8 mouse cellular contexts compared by ENCODE assay signal in genomic region chr16:31905891-31906825, GRCm38 (mm10). TPM values are rescaled to one million over a fixed set of nuclear protein-coding genes. Genes with fewer than 3 reads are reported as not detected.
DNase-seq lines count a peak whose midpoint lies in the region; ATAC-seq and TF ChIP-seq lines count a peak whose summit lies in the region.

No protein-coding gene starts in this region.

- peaks cover 43% of the 10 kb centered on the region for H3K27me3 ChIP-seq in megakaryocyte, embryonic 14.5 days (replicated peaks)
- H3K27me3 ChIP-seq in limb, embryonic 14.5 days (ENCODE audit: control insufficient read depth, insufficient read depth, low read length) = no peaks in the 10 kb centered on the region

- peak overlapping the region; percentile 25 for H3K4me2 ChIP-seq in limb, embryonic 14.5 days (replicated peaks; ENCODE audit: low read depth, low read length, severe bottlenecking)

- peak; percentile 32 for DNase-seq in adrenal gland, postnatal 10 days
- DNase-seq in adrenal gland, postnatal 4 days (ENCODE audit: low spot score in 2 of 2) = no peak
- DNase-seq in limb, embryonic 14.5 days (ENCODE audit: low spot score) = no peak
- peak; percentile 67 for DNase-seq in yolk sac, embryonic 10.5 days (ENCODE audit: low spot score)
- no peak for DNase-seq in spleen, postnatal 4 days (ENCODE audit: low spot score in 2 of 2)
- DNase-seq in layer of hippocampus, adult 18-20 months (ENCODE audit: low spot score in 2 of 2) = no peak

- no peak for TF ChIP-seq POLR2A in limb, embryonic 14.5 days (IDR thresholded peaks at IDR 0.05; ENCODE audit: borderline replicate concordance, extremely low read depth, insufficient read depth, insufficient read length)

- no peaks in the 10 kb centered on the region for H3K36me3 ChIP-seq in megakaryocyte, embryonic 14.5 days (replicated peaks; ENCODE audit: low read length)
- no peaks in the 10 kb centered on the region for H3K36me3 ChIP-seq in limb, embryonic 14.5 days (ENCODE audit: control insufficient read depth, insufficient read depth, low read length)

- no peaks in the 10 kb centered on the region for H3K9me3 ChIP-seq in megakaryocyte, embryonic 14.5 days
- no peaks in the 10 kb centered on the region for H3K9me3 ChIP-seq in limb, embryonic 14.5 days (ENCODE audit: control insufficient read depth, low read length)

- 31% methylated on average over 20 of the region's 20 CpGs for WGBS in limb, embryonic 14.5 days

- no peak for ATAC-seq in megakaryocyte, adult 5-6 weeks (ENCODE audit: poor library complexity, severe bottlenecking)
- no peak for ATAC-seq in limb, embryonic 14.5 days (ENCODE audit: low FRiP score, low read depth)

- H3K4me3 ChIP-seq in megakaryocyte, embryonic 14.5 days (replicated peaks) = peak overlapping the region; percentile 44
- no peak overlapping the region; the same call in 1 of the 2 replicates for H3K4me3 ChIP-seq in limb, embryonic 14.5 days (replicated peaks; ENCODE audit: low read length)

- H3K27ac ChIP-seq in limb, embryonic 14.5 days (replicated peaks; ENCODE audit: low read depth, low read length) = no peak overlapping the region

- H3K9ac ChIP-seq in limb, embryonic 14.5 days (ENCODE audit: low read depth, low read length, severe bottlenecking) = no peak overlapping the region; the same call in none of the 2 replicates

- peaks cover 33% of the 10 kb centered on the region for H3K4me1 ChIP-seq in megakaryocyte, embryonic 14.5 days
- H3K4me1 ChIP-seq in limb, embryonic 14.5 days (ENCODE audit: control insufficient read depth, insufficient read depth, low read length) = peaks cover 12% of the 10 kb centered on the region; the same call in 1 of the 2 replicates

RNA-seq across cellular contexts. Expression of gene Pigz, which starts 27.5 kb away (rescaled TPM):
- total RNA-seq in adrenal gland, postnatal 10 days (2021) = 1 to 10 TPM in 1 of 2 experiments, under 1 TPM in 1; 0.48 to 1.6 TPM
- total RNA-seq in adrenal gland, postnatal 4 days (2021) = 1 to 10 TPM in 1 of 2 experiments, under 1 TPM in 1; 0.90 to 1.3 TPM
- polyA plus RNA-seq in megakaryocyte, embryonic 14.5 days (2012; ENCODE audit: insufficient read depth, low replicate concordance) = 0.30 TPM in 1 of 2 replicates, not detected in the other
- total RNA-seq in megakaryocyte, adult 5-6 weeks (2015) = not detected in 2 replicates
- 0.41 TPM in 1 of 2 replicates, not detected in the other for total RNA-seq in megakaryocyte, adult 5-6 weeks (2017)
- 0.20 and 0.35 TPM in 2 replicates for polyA plus RNA-seq in limb, embryonic 14.5 days (2012; rRNA removed)
- 0.32 and 0.50 TPM in 2 replicates for polyA plus RNA-seq in limb, embryonic 14.5 days (2014; fragmentation: Nextera tagmentation; extraction: Ambion mirVana)
- total RNA-seq in layer of hippocampus, adult 18-20 months (2021) = 10 to 100 TPM; 19.4 to 23.3 TPM

RNA-seq across cellular contexts. Expression of gene Meltf, which starts 27.5 kb away (rescaled TPM):
- under 1 TPM; 0.06 to 0.24 TPM for total RNA-seq in adrenal gland, postnatal 10 days (2021)
- total RNA-seq in adrenal gland, postnatal 4 days (2021) = under 1 TPM in 1 of 2 experiments, not detected in 1; 0.17 TPM
- not detected in 2 replicates for polyA plus RNA-seq in megakaryocyte, embryonic 14.5 days (2012; ENCODE audit: insufficient read depth, low replicate concordance)
- not detected in 2 replicates for total RNA-seq in megakaryocyte, adult 5-6 weeks (2015)
- not detected in 2 replicates for total RNA-seq in megakaryocyte, adult 5-6 weeks (2017)
- 9.6 and 12.7 TPM in 2 replicates for polyA plus RNA-seq in limb, embryonic 14.5 days (2012; rRNA removed)
- 2.3 and 3.1 TPM in 2 replicates for polyA plus RNA-seq in limb, embryonic 14.5 days (2014; fragmentation: Nextera tagmentation; extraction: Ambion mirVana)
- under 1 TPM; 0.08 to 0.22 TPM for total RNA-seq in layer of hippocampus, adult 18-20 months (2021)

RNA-seq across cellular contexts. Expression of gene 0610012G03Rik, which starts 42.1 kb away (rescaled TPM):
- total RNA-seq in adrenal gland, postnatal 10 days (2021) = 10 to 100 TPM; 55.0 to 58.8 TPM
- total RNA-seq in adrenal gland, postnatal 4 days (2021) = 10 to 100 TPM; 38.5 to 39.7 TPM
- 126 and 272 TPM in 2 replicates for polyA plus RNA-seq in megakaryocyte, embryonic 14.5 days (2012; ENCODE audit: insufficient read depth, low replicate concordance)
- total RNA-seq in megakaryocyte, adult 5-6 weeks (2015) = 23.1 and 23.8 TPM in 2 replicates
- total RNA-seq in megakaryocyte, adult 5-6 weeks (2017) = 8.7 and 11.1 TPM in 2 replicates
- polyA plus RNA-seq in limb, embryonic 14.5 days (2012; rRNA removed) = 55.4 and 72.1 TPM in 2 replicates
- polyA plus RNA-seq in limb, embryonic 14.5 days (2014; fragmentation: Nextera tagmentation; extraction: Ambion mirVana) = 99.4 and 100 TPM in 2 replicates
- total RNA-seq in layer of hippocampus, adult 18-20 months (2021) = 10 to 100 TPM; 41.2 to 41.5 TPM

RNA-seq across cellular contexts. Expression of gene Ncbp2, which starts 42.2 kb away (rescaled TPM):
- total RNA-seq in adrenal gland, postnatal 10 days (2021) = 10 to 100 TPM; 41.2 to 43.9 TPM
- 10 to 100 TPM; 47.9 to 48.2 TPM for total RNA-seq in adrenal gland, postnatal 4 days (2021)
- polyA plus RNA-seq in megakaryocyte, embryonic 14.5 days (2012; ENCODE audit: insufficient read depth, low replicate concordance) = 12.9 and 80.8 TPM in 2 replicates
- total RNA-seq in megakaryocyte, adult 5-6 weeks (2015) = 18.1 and 20.2 TPM in 2 replicates
- total RNA-seq in megakaryocyte, adult 5-6 weeks (2017) = 20.0 and 30.1 TPM in 2 replicates
- 60.0 and 124 TPM in 2 replicates for polyA plus RNA-seq in limb, embryonic 14.5 days (2012; rRNA removed)
- polyA plus RNA-seq in limb, embryonic 14.5 days (2014; fragmentation: Nextera tagmentation; extraction: Ambion mirVana) = 104 and 115 TPM in 2 replicates
- 10 to 100 TPM; 51.4 to 53.4 TPM for total RNA-seq in layer of hippocampus, adult 18-20 months (2021)

Comparison
In these comparisons a context has a peak if more than half of its experiments do, and no peak if none do; other contexts are left out.
1. DNase-seq: peak in adrenal gland, postnatal 10 days (single experiment) and yolk sac, embryonic 10.5 days (single experiment); none in adrenal gland, postnatal 4 days (0 of 2), limb, embryonic 14.5 days (single experiment), spleen, postnatal 4 days (0 of 2) and layer of hippocampus, adult 18-20 months (0 of 2).
2. RNA of gene Pigz, which starts 27.5 kb away (total RNA-seq): 19.4 to 23.3 TPM in layer of hippocampus, adult 18-20 months; 0.48 to 1.6 TPM in adrenal gland, postnatal 10 days, 0.90 to 1.3 TPM in adrenal gland, postnatal 4 days and 0.41 TPM in megakaryocyte, adult 5-6 weeks; every median in the first group is over 4 times any median in the second.